Mouse (Mus musculus) hindlimb bud, embryonic 11.5 days (tissue): ENCODE data around the gene Tanc2.
A peak's percentile ranks its signal among the peaks of the same experiment; 100 is the strongest.

Source experiments
- DNase-seq: peaks from one replicate; pipeline ENCODE4 v3.0.0-alpha.2; 2012; ENCODE audit warnings: low read depth, low spot score; ENCODE audit errors: extremely low spot score

The Tanc2 gene

DNA sequence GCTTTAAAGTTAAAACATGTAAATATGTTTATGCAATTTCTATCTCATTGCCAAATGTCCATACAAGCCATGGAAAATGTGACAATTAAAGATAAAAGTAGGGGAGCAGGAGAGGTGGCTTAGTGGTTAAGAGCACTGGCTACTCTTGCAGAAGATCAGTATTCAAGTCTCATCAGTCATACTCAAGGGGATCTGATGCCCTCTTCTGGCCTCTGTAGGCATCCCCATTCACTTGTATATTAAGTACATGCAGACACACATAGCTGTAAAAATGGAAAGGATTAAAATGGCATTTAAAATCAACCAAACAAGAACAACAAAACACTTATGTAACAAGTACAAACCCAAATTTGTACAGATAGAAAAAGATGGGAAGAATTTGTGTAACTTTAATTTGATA lies 54.2 kb downstream of the Tanc2 start:
- no peak for DNase-seq

DNA sequence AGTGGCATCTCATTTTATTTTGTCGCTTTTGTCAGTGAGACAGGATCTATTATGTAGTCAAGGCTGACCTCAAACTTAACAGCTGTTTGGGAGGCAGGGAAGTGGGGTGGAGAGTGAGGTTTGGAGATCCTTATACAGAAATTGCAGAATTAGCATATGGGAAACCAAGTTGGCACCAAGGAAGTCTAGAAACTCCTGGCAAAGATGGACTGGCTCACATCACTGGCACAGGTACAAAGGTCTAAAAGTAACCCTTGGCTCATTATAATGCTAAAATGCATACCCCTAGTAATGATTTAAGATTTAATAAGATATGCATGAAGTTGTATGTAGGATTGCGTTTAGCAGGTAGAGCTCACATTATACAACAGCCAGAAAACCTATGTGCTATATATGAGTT lies 58.2 kb downstream of the Tanc2 start:
- no peak for DNase-seq

- no peak for DNase-seq
Observed at GRCm38 (mm10) chr11:105654616-105655015, 64.8 kb downstream of the Tanc2 start.

DNA sequence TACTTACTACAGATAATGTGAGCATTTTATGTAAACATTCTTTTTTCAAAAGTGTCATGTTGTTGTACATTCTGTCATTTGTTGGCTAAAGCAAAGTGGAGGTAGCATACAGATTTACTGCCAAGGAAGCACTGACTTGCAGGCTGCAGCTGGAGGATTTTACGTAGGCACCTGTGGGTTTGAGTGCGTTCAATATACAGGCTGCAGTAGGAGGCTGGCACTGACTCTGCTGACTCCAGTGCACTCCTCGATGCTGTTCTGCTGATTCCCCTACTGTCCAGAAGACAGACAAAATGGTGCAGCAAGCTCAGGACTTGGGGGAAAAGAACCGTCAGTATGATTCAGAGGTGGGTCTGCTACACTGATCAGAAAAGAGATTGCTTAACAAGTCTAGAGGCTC lies 65.5 kb downstream of the Tanc2 start:
- DNase-seq = no peak

- no peak for DNase-seq
Observed at GRCm38 (mm10) chr11:105667879-105668278, 78.1 kb downstream of the Tanc2 start.

GRCm38 (mm10) chr11:105678996-105679395 lies 89.2 kb downstream of the Tanc2 start:
- no peak for DNase-seq

DNA sequence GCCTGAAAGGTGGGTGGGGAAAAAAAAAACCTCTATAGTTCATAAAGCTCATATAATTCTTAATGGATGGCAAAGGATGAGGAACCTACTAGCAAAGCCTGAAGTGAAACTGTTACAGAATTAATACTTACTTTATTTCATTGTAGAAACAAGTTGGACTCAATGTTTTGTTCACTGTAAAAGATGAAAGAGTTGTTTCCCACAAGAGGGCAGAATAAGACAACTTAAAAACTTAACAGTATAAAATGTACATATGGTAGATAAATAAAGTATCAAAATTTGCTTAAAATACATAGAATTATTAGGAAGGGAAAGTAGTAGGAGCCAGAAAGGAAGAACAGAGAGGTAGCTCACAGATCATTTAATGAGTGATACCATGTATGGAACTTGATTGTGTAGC lies 95.0 kb downstream of the Tanc2 start:
- DNase-seq = no peak

- no peak for DNase-seq
Observed at GRCm38 (mm10) chr11:105700528-105700927, 110.7 kb downstream of the Tanc2 start.

- no peak for DNase-seq
Observed at GRCm38 (mm10) chr11:105719660-105720059, 129.9 kb downstream of the Tanc2 start.

GRCm38 (mm10) chr11:105731541-105731940 lies 141.8 kb downstream of the Tanc2 start:
- DNase-seq = no peak

DNA sequence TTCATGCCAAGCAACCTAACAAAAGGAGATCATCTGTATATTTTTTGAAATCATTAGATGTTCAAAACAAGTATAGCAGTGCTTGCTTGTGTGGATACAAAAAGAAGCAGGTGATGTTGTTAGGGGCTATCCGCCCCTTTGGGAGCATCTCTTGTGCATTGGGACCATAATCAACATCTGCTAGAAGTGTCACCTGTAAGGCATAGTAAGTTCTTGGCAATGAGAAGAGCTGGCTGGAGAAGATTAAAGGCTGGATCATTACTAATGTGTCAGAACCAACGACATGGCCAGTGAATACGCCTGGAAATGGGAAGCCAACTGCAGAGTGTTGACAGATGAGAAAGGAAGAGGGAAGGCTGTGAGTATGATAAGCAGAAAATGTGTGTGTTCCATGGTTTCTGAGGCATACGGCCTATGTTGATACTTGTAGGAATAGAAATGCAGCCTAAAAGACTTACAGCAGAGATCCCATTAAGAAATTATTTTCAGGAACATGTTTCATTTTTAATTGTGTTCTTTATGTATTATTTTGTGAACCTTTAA lies 142.3 kb downstream of the Tanc2 start:
- DNase-seq = no peak

DNA sequence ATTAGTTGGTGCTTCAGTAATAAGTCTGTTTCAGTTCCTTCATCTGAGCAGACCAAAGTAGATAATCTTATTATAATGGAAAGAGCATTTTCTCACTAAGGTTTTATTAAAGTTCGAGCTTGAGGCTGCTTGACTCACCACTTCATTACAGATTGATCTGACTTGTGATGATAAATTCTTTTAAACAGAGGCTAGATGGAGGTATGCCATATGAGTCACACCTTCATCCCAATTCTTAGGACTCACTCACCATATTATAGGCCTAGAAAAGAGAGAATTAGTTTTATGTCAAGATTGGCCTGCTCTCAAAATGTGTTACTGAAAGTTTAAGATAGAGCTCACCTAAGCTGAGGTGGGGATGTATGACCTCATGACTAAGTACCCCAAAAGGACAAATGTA lies 153.4 kb downstream of the Tanc2 start:
- DNase-seq = no peak

DNA sequence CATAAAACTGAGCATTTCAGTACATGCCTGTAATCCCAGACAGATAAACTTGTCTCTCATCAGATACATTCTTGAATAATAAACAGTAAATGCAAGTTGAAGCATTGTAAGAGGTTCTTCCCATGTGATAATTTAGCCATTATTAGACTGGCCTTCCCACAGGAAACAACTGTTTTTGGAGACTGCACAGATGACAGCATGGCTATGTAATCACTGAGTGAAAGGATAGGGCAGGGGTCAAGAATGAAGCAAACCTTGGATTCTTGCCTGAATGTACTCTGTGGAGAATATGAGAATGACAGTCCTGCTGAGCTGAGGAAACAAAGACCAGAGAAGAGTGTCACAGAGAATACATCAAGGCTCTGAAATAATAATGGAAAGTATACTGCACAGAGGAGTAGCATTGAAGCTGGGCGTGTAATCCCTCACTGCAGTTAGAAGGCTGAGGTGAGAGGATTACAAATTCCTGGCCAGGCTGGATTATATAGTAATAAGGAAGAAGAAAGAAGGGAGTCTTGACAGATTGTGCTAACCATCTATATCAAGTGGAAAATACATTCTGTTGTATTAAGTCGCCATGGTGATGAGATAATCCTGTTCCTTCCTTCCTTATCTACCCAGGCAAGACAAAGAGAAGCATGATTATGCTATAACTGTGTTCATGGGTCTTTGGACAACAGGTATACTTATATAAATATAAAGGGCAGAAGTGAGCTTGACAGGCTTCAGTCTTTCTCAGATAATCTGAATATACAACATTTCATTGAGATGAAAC lies 159.7 kb downstream of the Tanc2 start:
- DNase-seq = no peak

GRCm38 (mm10) chr11:105758561-105759203 lies 168.9 kb downstream of the Tanc2 start:
- DNase-seq = peak; percentile 54

- DNase-seq = no peak
Observed at GRCm38 (mm10) chr11:105759413-105759812, 169.6 kb downstream of the Tanc2 start.

DNA sequence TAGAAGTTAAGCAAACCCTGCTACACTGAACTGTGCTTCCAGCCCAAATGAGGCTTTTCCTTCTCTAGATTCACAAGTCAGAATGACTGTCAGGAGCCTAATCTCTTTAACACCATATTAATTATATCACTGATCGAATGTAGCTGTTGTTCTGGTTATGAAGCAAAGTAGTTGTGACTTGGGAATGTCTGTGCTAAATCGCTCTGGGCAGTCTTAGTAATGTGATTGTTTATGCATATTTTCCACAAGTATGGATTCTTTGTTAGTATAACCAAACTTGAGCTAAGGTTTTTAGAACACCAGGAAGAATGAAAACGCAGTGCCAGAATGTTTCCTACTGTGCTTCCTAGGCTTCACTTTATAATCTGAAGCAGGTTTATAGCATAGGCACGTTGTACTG lies 170.6 kb downstream of the Tanc2 start:
- no peak for DNase-seq

GRCm38 (mm10) chr11:105777802-105778201 lies 188.0 kb downstream of the Tanc2 start:
- no peak for DNase-seq

- DNase-seq = no peak
Observed at GRCm38 (mm10) chr11:105792501-105792900, 202.7 kb downstream of the Tanc2 start.

- no peak for DNase-seq
Observed at GRCm38 (mm10) chr11:105803686-105804085, 213.9 kb downstream of the Tanc2 start.

DNA sequence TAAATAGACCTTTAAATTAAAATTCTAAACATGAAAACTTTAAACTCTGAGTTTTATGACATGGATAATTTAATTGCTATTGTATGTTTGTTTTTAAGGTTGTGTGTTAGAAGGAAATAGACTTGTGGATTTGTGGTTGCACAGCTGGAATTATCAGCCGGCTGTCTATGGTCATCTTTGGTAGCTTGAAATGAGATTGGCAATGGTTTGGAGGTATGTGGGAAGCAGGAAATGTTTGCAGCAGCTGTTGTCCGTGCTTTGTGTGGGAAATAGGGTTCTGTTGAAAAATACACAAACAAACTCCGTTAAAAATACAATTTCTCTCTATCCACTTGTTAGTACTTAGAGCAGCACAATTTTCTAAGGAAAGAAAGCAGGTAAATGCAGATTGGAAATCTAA lies 215.0 kb downstream of the Tanc2 start:
- no peak for DNase-seq

DNA sequence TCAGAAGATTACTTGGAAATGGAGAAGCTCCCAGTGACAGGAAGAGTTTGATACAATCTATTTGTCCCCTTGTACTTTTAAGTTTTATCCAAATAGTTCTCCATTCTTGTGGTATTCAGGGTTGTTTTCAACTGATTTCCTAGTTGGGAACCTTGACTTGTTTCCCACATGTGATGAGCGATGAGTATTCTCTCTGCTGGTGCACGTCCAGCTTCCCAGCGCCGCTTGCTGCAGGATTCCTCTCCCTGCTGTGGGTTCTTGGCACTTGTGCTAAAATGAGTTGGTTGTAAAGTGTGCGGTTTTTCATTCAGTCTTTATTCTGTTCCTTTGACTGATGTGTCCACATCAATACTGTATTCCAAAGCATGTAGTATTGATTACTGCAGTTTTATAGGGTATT lies 217.3 kb downstream of the Tanc2 start:
- DNase-seq = no peak

DNA sequence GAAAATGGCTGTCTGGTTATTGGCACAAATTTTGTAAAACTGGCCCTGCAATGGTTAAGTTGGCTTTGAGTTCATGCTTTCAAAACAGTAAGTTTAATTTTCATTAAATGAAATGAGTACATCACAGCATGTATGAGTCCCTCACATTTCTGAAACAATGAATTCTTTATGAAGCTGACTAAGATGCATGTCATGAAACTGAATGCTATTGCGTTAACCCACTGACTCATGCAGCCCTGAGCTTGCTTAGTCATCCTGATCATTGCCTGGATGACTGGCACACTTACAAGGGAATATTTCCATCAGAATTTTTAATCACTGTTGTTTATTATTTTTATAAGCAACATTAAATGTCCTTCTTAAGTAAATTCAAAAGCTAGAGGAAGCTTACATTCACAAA lies 233.5 kb downstream of the Tanc2 start:
- no peak for DNase-seq
